Mouse (Mus musculus) lung, adult 10 weeks (tissue): Measurements from ENCODE around the gene Gm4498. TPM values are rescaled to one million over a fixed set of nuclear protein-coding genes. Genes with fewer than 3 reads are reported as not detected.

Experiments used
- polyA plus RNA-seq: library from polyadenylated mRNA; stranded (reverse); fragments of 350-450 nt; fragmentation: Illumina TruSeq; extraction: RNeasy Lipid Tissue Mini Kit (QIAGEN cat#74804); gene quantifications from one replicate; pipeline ENCODE4 v1.2.3, GENCODE M21; 2014; ENCODE audit warnings: low read depth, low replicate concordance; ENCODE audit not compliant: insufficient read depth

Gene Gm4498
- polyA plus RNA-seq: not detected

GRCm38 (mm10) chr7:20233728-20234127 lies at the start of gene Gm4498:
TSS of gene Gm4498 (minus strand) at chr7:20233828.

DNA sequence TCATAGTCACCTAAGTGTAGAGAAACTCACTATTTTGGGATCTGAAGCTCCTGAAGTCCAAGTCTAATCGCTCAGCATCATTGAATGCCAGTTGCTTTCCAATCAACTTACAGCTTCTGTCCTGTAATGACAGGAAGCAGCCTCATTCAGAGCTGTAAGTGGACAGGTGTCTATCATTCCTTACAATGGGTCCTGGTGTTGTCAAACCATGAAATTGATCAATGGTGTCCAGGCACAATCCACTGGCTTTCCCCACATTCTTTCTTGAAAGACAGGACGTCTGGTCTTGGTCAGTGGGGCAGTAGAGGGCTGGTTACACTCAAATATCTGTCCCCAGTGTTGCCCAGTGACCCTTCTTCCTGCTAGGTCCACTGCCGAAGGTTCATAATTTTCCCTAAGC lies 29.1 kb upstream of the Gm4498 start, which contains the start of gene Gm5890:
TSS of gene Gm5890 (minus strand) at position 101 of the 400 bp plus-strand sequence.

DNA sequence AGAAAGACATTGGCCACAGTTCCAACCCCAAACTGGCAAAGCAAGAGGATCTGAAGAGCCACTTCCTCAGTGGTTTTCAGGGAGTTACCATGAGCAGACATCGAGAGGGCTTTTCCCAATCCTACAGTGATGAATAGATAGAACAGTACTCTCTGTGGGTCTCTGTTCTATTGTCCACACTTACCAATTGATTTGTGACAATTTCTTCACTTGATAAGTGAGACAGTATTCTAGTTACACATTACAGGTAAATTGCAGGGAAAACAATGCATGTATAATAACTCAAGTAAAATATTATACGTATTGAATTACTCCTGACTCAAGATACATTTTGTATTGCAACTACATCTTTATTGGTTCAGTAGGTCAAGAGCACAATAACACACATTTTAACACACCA lies 28.1 kb downstream of the Gm4498 start, which contains the start of gene Gm6164:
TSS of gene Gm6164 (minus strand) at position 101 of the 400 bp plus-strand sequence.

GRCm38 (mm10) chr7:20193410-20193809 lies 40.2 kb downstream of the Gm4498 start, which contains the start of gene Vmn1r95:
TSS of gene Vmn1r95 (plus strand) at chr7:20193710.

Other genes starting within 250 kb of the Gm4498 start
- gene Nlrp9b, start 242.4 kb downstream of the Gm4498 start, polyA plus RNA-seq: not detected
- gene Vmn1r91, start 134.1 kb downstream of the Gm4498 start, polyA plus RNA-seq: not detected
- gene Gm16442, start 111.2 kb downstream of the Gm4498 start, polyA plus RNA-seq: not detected
- gene Vmn1r93, start 94.7 kb downstream of the Gm4498 start, polyA plus RNA-seq: not detected
- not detected for gene Vmn1r94, start 65.5 kb downstream of the Gm4498 start, polyA plus RNA-seq
- gene Vmn1r95, start 40.1 kb downstream of the Gm4498 start, polyA plus RNA-seq: not detected
- not detected for gene Gm6164, start 28.2 kb downstream of the Gm4498 start, polyA plus RNA-seq
- not detected for gene Gm5890, start 29.0 kb upstream of the Gm4498 start, polyA plus RNA-seq
- gene Gm4133, start 100.2 kb upstream of the Gm4498 start, polyA plus RNA-seq: not detected
- gene Gm5728, start 141.6 kb upstream of the Gm4498 start, polyA plus RNA-seq: not detected
- gene Vmn1r100, start 184.1 kb upstream of the Gm4498 start, polyA plus RNA-seq: not detected
- gene Vmn1r101, start 208.8 kb upstream of the Gm4498 start, polyA plus RNA-seq: not detected
- gene Gm10670, start 241.1 kb upstream of the Gm4498 start, polyA plus RNA-seq: not detected